Mouse (Mus musculus) liver, embryonic 15.5 days (tissue): ENCODE results near the gene Acer3. TPM values are rescaled to one million over a fixed set of nuclear protein-coding genes. Genes with fewer than 3 reads are reported as not detected.
"Not testable (repeated sequence)": the region's sequence is repeated elsewhere in the genome, so short reads cannot be mapped to it uniquely, and the experiment has no call there.

Source experiments
- ATAC-seq: fragments of 200-750 bp; cut with Nextera tagmentation; 2 replicates; pipeline ENCODE4 v1.8.0; 2017; ENCODE audit warnings: moderate number of reproducible peaks, mild to moderate bottlenecking, moderate library complexity; ENCODE audit not compliant: insufficient read depth
- H3K27ac ChIP-seq: fragments of 300-500 bp; sonication (generic); replicated peaks from 2 replicates; pipeline ENCODE4 v1.5.1; 2015; ENCODE audit warnings: mild to moderate bottlenecking, inconsistent platforms
- H3K27me3 ChIP-seq: fragments of 300-500 bp; sonication (generic); 2 replicates; pipeline ENCODE4 v1.6.1; 2015; ENCODE audit warnings: mild to moderate bottlenecking, inconsistent platforms
- H3K36me3 ChIP-seq: fragments of 300-500 bp; sonication (generic); replicated peaks from 2 replicates; pipeline ENCODE4 v1.6.1; 2015; ENCODE audit warnings: moderate library complexity, mild to moderate bottlenecking, inconsistent platforms
- H3K4me1 ChIP-seq: fragments of 300-500 bp; sonication (generic); replicated peaks from 2 replicates; pipeline ENCODE4 v1.6.1; 2015; ENCODE audit warnings: inconsistent platforms
- H3K4me2 ChIP-seq: fragments of 300-500 bp; sonication (generic); 2 replicates; pipeline ENCODE4 v1.6.1; 2015; ENCODE audit warnings: moderate library complexity, mild to moderate bottlenecking, inconsistent platforms
- H3K4me3 ChIP-seq: fragments of 300-500 bp; sonication (generic); replicated peaks from 2 replicates; pipeline ENCODE4 v1.5.1; 2015; ENCODE audit warnings: mild to moderate bottlenecking, inconsistent platforms
- H3K9ac ChIP-seq: fragments of 300-500 bp; sonication (generic); 2 replicates; pipeline ENCODE4 v1.6.1; 2015; ENCODE audit warnings: moderate library complexity, mild to moderate bottlenecking, inconsistent platforms
- H3K9me3 ChIP-seq: fragments of 300-500 bp; sonication (generic); replicated peaks from 2 replicates; pipeline ENCODE4 v1.6.1; 2016; ENCODE audit warnings: inconsistent platforms
- WGBS: fragments of 180-500 bp; shearing (Covaris S2); methylation state at CpG from one replicate; pipeline ENCODE4 v1.1.7; 2015; ENCODE audit warnings: mixed read lengths; ENCODE audit not compliant: insufficient replicate concordance; 5-methylcytosine and 5-hydroxymethylcytosine counted together
- polyA plus RNA-seq: library from polyadenylated mRNA; unstranded; fragments of >200 nt; fragmentation: Nextera tagmentation; extraction: Ambion mirVana; gene quantifications from 2 replicates; pipeline ENCODE4 v1.2.1, GENCODE M21; 2015

The Acer3 gene
- polyA plus RNA-seq, 1 experiment from 2014 or later, result 26.9 TPM

GRCm38 (mm10) chr7:98195151-98195801 is 125.7 kb downstream of the Acer3 start:
- Histone ChIP-seq H3K4me3 (no peak overlapping the region), H3K27me3 (peaks cover 82% of the 10 kb centered on the region), H3K4me1 (peaks cover 18% of the 10 kb centered on the region), H3K9me3 (no peaks in the 10 kb centered on the region), H3K4me2 (no peak overlapping the region), H3K27ac (no peak overlapping the region), H3K9ac (no peak overlapping the region), H3K36me3 (no peaks in the 10 kb centered on the region)
- 29% methylated on average over 10 of the region's 10 CpGs for WGBS
- ATAC-seq, result no peak

GRCm38 (mm10) chr7:98194026-98194792 is 126.8 kb downstream of the Acer3 start:
- Histone ChIP-seq H3K27ac (no peak overlapping the region), H3K9me3 (no peaks in the 10 kb centered on the region), H3K36me3 (no peaks in the 10 kb centered on the region), H3K27me3 (peaks cover 76% of the 10 kb centered on the region), H3K4me3 (peak overlapping the region; percentile 37), H3K9ac (no peak overlapping the region), H3K4me1 (peaks cover 29% of the 10 kb centered on the region), H3K4me2 (peak overlapping the region; percentile 57)
- WGBS, result under 1% methylated on average over 61 of the region's 61 CpGs
- ATAC-seq, result no peak

- H3K4me2 ChIP-seq, result peak overlapping the region; percentile 57
- no peaks in the 10 kb centered on the region for H3K9me3 ChIP-seq
- no peak overlapping the region for H3K27ac ChIP-seq
- no peak for ATAC-seq
- H3K4me3 ChIP-seq, result peak overlapping the region; percentile 37
- H3K9ac ChIP-seq, result no peak overlapping the region
- peaks cover 30% of the 10 kb centered on the region for H3K4me1 ChIP-seq
- 4% methylated on average over 36 of the region's 36 CpGs for WGBS
- peaks cover 71% of the 10 kb centered on the region for H3K27me3 ChIP-seq
- no peaks in the 10 kb centered on the region for H3K36me3 ChIP-seq
Measured at GRCm38 (mm10) chr7:98193515-98194025, 127.4 kb downstream of the Acer3 start.

GRCm38 (mm10) chr7:98191571-98192250 is 129.3 kb downstream of the Acer3 start:
- Histone ChIP-seq H3K9ac (no peak overlapping the region), H3K4me1 (peaks cover 30% of the 10 kb centered on the region), H3K9me3 (no peaks in the 10 kb centered on the region), H3K27ac (no peak overlapping the region), H3K4me3 (no peak overlapping the region), H3K36me3 (no peaks in the 10 kb centered on the region), H3K27me3 (peaks cover 54% of the 10 kb centered on the region), H3K4me2 (no peak overlapping the region)
- 0 out of 2 replicates have a peak, but pooled peaks have one; percentile 13 for ATAC-seq
- 55% methylated on average over 17 of the region's 17 CpGs for WGBS

- Histone ChIP-seq H3K4me1 (peaks cover 30% of the 10 kb centered on the region), H3K36me3 (no peaks in the 10 kb centered on the region), H3K27ac (no peak overlapping the region), H3K9me3 (no peaks in the 10 kb centered on the region), H3K9ac (no peak overlapping the region), H3K27me3 (peaks cover 42% of the 10 kb centered on the region), H3K4me2 (no peak overlapping the region), H3K4me3 (no peak overlapping the region)
- no peak for ATAC-seq
- WGBS, result 56% methylated on average over 1 of the region's 1 CpGs
Measured at GRCm38 (mm10) chr7:98190578-98190977, 130.4 kb downstream of the Acer3 start.

GRCm38 (mm10) chr7:98189745-98190144 is 131.3 kb downstream of the Acer3 start:
- H3K4me3 ChIP-seq, result no peak overlapping the region
- peaks cover 30% of the 10 kb centered on the region for H3K4me1 ChIP-seq
- WGBS, result 26% methylated on average over 3 of the region's 3 CpGs
- H3K27ac ChIP-seq, result peak overlapping the region; percentile 42
- peaks cover 34% of the 10 kb centered on the region for H3K27me3 ChIP-seq
- 0 out of 2 replicates have a peak, but pooled peaks have one; percentile 14 for ATAC-seq
- no peak overlapping the region for H3K9ac ChIP-seq
- no peak overlapping the region for H3K4me2 ChIP-seq
- no peaks in the 10 kb centered on the region for H3K36me3 ChIP-seq
- H3K9me3 ChIP-seq, result no peaks in the 10 kb centered on the region

GRCm38 (mm10) chr7:98188680-98189079 is 132.3 kb downstream of the Acer3 start:
- Histone ChIP-seq H3K4me3 (no peak overlapping the region), H3K9ac (no peak overlapping the region), H3K36me3 (no peaks in the 10 kb centered on the region), H3K27ac (no peak overlapping the region), H3K27me3 (peaks cover 23% of the 10 kb centered on the region), H3K4me2 (no peak overlapping the region), H3K9me3 (no peaks in the 10 kb centered on the region), H3K4me1 (peaks cover 21% of the 10 kb centered on the region)
- WGBS, result 68% methylated on average over 2 of the region's 2 CpGs
- no peak for ATAC-seq

- Histone ChIP-seq H3K27ac (no peak overlapping the region), H3K4me2 (no peak overlapping the region), H3K4me3 (no peak overlapping the region), H3K9me3 (no peaks in the 10 kb centered on the region), H3K27me3 (peaks cover 19% of the 10 kb centered on the region), H3K9ac (no peak overlapping the region), H3K36me3 (no peaks in the 10 kb centered on the region), H3K4me1 (peaks cover 16% of the 10 kb centered on the region)
- WGBS, result 83% methylated on average over 2 of the region's 2 CpGs
- no peak for ATAC-seq
Measured at GRCm38 (mm10) chr7:98188238-98188637, 132.8 kb downstream of the Acer3 start.

GRCm38 (mm10) chr7:98187332-98187731 is 133.7 kb downstream of the Acer3 start:
- H3K4me1 ChIP-seq, result peaks cover 15% of the 10 kb centered on the region
- H3K4me2 ChIP-seq, H3K4me3 ChIP-seq, ATAC-seq, H3K9ac ChIP-seq, H3K27ac ChIP-seq, H3K9me3 ChIP-seq, H3K27me3 ChIP-seq, H3K36me3 ChIP-seq: not testable (repeated sequence)
- 39% methylated on average over 3 of the region's 3 CpGs for WGBS

- no peak for ATAC-seq
- no peak overlapping the region for H3K4me3 ChIP-seq
- no peaks in the 10 kb centered on the region for H3K9me3 ChIP-seq
- peaks cover 15% of the 10 kb centered on the region for H3K4me1 ChIP-seq
- no peak overlapping the region for H3K9ac ChIP-seq
- no peak overlapping the region for H3K27ac ChIP-seq
- WGBS, result 70% methylated on average over 8 of the region's 8 CpGs
- H3K27me3 ChIP-seq, result peaks cover 3% of the 10 kb centered on the region
- H3K4me2 ChIP-seq, result no peak overlapping the region
- no peaks in the 10 kb centered on the region for H3K36me3 ChIP-seq
Measured at GRCm38 (mm10) chr7:98186637-98187036, 134.4 kb downstream of the Acer3 start.

- Histone ChIP-seq H3K9ac (no peak overlapping the region), H3K4me2 (no peak overlapping the region), H3K4me1 (peaks cover 12% of the 10 kb centered on the region), H3K27ac (no peak overlapping the region), H3K36me3 (no peaks in the 10 kb centered on the region), H3K4me3 (no peak overlapping the region), H3K9me3 (no peaks in the 10 kb centered on the region), H3K27me3 (no peaks in the 10 kb centered on the region)
- no peak for ATAC-seq
- WGBS, result 72% methylated on average over 6 of the region's 6 CpGs
Measured at GRCm38 (mm10) chr7:98185326-98185725, 135.7 kb downstream of the Acer3 start.
